Mouse (Mus musculus) neural tube, embryonic 14.5 days (tissue): Measurements from ENCODE around the gene Hes1. TPM values are rescaled to one million over a fixed set of nuclear protein-coding genes. Genes with fewer than 3 reads are reported as not detected.

Experiments
- ATAC-seq: fragments of 200-750 bp; cut with Nextera tagmentation; 2 replicates; pipeline ENCODE4 v1.8.0; 2017; ENCODE audit warnings: low read depth, mild to moderate bottlenecking, moderate TSS enrichment, moderate library complexity
- H3K27ac ChIP-seq: fragments of 300-500 bp; sonication (generic); 2 replicates; pipeline ENCODE4 v1.5.1; 2014; ENCODE audit warnings: low read depth, mild to moderate bottlenecking, control low read depth, low read length, moderate library complexity, mixed read lengths
- H3K27me3 ChIP-seq: fragments of 300-500 bp; sonication (generic); 2 replicates; pipeline ENCODE4 v1.6.1; 2014; ENCODE audit warnings: low read length; ENCODE audit not compliant: control insufficient read depth, insufficient read depth
- H3K36me3 ChIP-seq: fragments of 300-500 bp; sonication (generic); 2 replicates; pipeline ENCODE4 v1.6.1; 2014; ENCODE audit warnings: low read length, mixed read lengths; ENCODE audit not compliant: control insufficient read depth, insufficient read depth
- H3K4me1 ChIP-seq: fragments of 300-500 bp; sonication (generic); 2 replicates; pipeline ENCODE4 v1.6.1; 2014; ENCODE audit warnings: low read length; ENCODE audit not compliant: control insufficient read depth, insufficient read depth
- H3K4me2 ChIP-seq: fragments of 300-500 bp; sonication (generic); 2 replicates; pipeline ENCODE4 v1.6.1; 2014; ENCODE audit warnings: mild to moderate bottlenecking, low read depth, low read length, control low read depth
- H3K4me3 ChIP-seq: fragments of 300-500 bp; sonication (generic); 2 replicates; pipeline ENCODE4 v1.5.1; 2014; ENCODE audit warnings: low read depth, low read length, control low read depth, mixed read lengths
- H3K9ac ChIP-seq: fragments of 300-500 bp; sonication (generic); replicated peaks from 2 replicates; pipeline ENCODE4 v1.6.1; 2014; ENCODE audit warnings: low read depth, mild to moderate bottlenecking, control low read depth, low read length, mixed read lengths
- H3K9me3 ChIP-seq: fragments of 300-500 bp; sonication (generic); 2 replicates; pipeline ENCODE4 v1.6.1; 2016; ENCODE audit warnings: low read length; ENCODE audit not compliant: control insufficient read depth
- WGBS: fragments of 180-500 bp; shearing (Covaris S2); extraction: QIAGEN DNeasy Blood & Tissue Kit; methylation state at CpG from one replicate; pipeline ENCODE4 v1.1.7; 2014; 5-methylcytosine and 5-hydroxymethylcytosine counted together
- polyA plus RNA-seq: library from polyadenylated mRNA; unstranded; fragments of >200 nt; fragmentation: Nextera tagmentation; extraction: Ambion mirVana; gene quantifications from 2 replicates; pipeline ENCODE4 v1.2.1, GENCODE M21; 2014

Gene Hes1
- polyA plus RNA-seq, 1 experiment from 2014 or later, result 8.1 TPM

DNA sequence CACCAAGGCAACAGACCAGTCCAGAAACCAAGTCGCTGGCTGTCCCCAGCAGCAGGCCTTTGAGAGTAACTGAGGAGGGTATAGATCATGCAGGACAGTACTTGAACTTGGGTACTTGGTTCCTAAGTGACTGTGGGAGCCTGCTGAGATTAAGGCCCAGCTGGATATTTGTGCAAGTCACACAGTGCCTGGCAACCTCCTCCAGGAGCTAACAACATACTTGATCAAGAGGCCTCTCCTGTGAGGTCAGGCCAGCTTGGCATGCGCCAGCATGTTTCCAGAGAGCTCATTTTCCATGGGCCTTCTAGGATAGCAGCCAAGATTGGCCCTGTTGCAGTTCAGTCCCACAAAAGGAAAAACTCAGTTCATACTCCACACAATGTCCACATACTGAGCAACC, 7.3 kb upstream of the Hes1 start:
- WGBS, result 63% methylated on average over 2 of the region's 2 CpGs
- 0 out of 2 replicates have a peak, but pooled peaks cover 7% of the 10 kb centered on the region for H3K4me1 ChIP-seq
- peak; percentile 64; the same call in 1 of the 2 replicates for ATAC-seq
- H3K27me3 ChIP-seq, result peaks cover 16% of the 10 kb centered on the region
- H3K36me3 ChIP-seq, result no peaks in the 10 kb centered on the region
- no peak overlapping the region for H3K9ac ChIP-seq
- no peak overlapping the region for H3K4me2 ChIP-seq
- H3K4me3 ChIP-seq, result no peak overlapping the region
- no peak overlapping the region for H3K27ac ChIP-seq
- no peaks in the 10 kb centered on the region for H3K9me3 ChIP-seq

DNA sequence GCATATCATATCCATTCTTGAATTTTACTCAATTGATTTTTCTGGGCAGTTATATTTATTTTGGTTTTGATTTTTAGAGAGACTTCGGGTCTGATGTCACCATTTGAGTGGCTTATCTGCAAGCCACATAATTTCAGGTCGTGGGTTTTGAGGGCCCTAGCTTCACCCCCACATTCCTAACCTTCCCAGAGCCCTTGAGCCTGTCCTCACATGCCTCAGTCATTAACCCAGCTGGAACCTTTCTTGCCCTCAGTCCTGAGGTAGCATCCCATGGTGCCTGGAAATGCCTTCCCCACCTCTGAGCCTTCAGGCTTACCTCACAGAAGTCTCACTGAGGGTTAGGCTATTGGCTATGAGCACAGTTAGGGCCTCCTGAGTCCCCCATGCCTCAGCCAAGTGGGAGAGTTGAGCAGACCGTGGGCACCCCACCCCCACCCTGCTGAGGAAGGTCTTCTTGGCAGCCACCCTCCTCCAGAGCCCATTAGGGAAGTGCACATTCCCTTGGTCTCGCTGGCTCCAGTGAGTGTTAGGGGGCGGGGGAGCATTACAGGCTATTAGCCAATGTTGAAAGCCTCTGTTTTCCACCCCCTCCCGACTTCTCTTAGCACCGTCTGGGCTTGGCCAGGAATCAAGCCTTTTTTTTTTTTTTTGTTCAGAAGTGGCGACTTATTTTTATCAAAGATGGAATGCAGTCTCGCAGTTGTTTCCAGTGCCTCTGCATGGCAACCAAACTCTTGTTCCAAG, 5.0 kb upstream of the Hes1 start:
- H3K9ac ChIP-seq, result no peak overlapping the region
- no peaks in the 10 kb centered on the region for H3K9me3 ChIP-seq
- no peaks in the 10 kb centered on the region for H3K36me3 ChIP-seq
- no peak for ATAC-seq
- H3K4me1 ChIP-seq, result 0 out of 2 replicates have a peak, but pooled peaks cover 7% of the 10 kb centered on the region
- no peak overlapping the region for H3K4me2 ChIP-seq
- no peak overlapping the region for H3K4me3 ChIP-seq
- peaks cover 13% of the 10 kb centered on the region for H3K27me3 ChIP-seq
- H3K27ac ChIP-seq, result no peak overlapping the region
- WGBS, result 18% methylated on average over 9 of the region's 9 CpGs

DNA sequence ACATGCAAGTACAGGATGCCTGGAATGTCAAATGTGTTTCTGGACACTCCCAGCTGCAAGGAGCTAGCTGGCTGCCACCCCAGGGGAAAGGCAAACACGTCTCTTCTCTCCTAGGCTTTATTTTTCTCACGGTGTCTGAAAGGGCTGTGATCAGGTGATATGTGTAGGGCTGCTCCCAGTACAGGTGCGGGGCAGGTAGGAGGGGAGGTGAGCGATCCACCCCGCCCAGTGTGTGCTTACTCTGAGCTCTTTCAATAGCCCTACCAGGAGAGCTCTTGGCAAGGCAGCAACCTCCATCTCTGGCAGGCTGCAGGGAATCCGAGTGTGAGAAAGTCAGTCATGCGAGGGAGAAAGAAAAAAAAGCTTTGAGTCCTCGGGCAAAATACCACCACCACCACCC, 3.8 kb upstream of the Hes1 start:
- Histone ChIP-seq H3K27me3 (peaks cover 10% of the 10 kb centered on the region), H3K9ac (no peak overlapping the region), H3K27ac (no peak overlapping the region), H3K4me1 (peaks cover 7% of the 10 kb centered on the region; the same call in 1 of the 2 replicates), H3K4me3 (no peak overlapping the region), H3K36me3 (no peaks in the 10 kb centered on the region), H3K9me3 (no peaks in the 10 kb centered on the region), H3K4me2 (0 out of 2 replicates have a peak overlapping the region, but pooled peaks have one; percentile 2)
- no peak for ATAC-seq
- WGBS, result 11% methylated on average over 8 of the region's 8 CpGs

DNA sequence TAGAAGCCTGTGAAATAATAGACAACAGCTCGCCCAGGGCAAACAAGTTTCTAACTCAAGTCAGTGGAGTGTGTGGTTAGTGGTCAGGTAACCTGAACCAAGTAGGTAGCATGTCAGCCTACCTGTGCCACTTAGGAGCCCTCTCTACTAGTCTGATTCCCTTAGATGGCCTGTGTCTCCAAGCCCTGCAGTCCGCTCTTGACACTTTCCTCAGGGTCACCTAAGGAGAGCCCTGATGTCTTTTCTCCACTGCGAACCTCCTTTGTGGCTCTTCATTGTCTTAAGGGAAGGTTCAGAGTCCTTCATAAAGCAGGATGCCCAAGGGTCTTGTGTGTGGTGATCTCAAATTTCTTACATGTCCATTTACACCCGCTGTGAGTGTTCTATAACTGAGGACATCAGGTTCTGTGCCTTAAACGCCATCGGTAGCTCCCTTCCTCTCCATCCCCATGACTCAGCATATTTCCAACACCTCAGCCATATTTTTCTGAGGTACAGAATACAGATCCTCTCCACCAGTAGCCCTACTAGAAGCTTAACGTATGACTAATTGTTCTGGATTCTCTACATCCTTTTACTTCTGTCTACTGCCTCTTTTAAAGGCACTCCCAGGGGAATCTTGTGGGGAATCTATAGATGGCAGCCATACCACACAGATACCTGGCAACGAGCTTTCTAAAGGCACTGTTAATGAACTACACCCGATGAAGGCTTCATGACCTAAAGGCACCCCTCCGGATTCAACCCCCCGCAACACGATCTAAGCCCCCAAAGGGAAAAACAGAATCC, 1.7 kb upstream of the Hes1 start:
- Histone ChIP-seq H3K9me3 (no peaks in the 10 kb centered on the region), H3K36me3 (no peaks in the 10 kb centered on the region), H3K27ac (no peak overlapping the region), H3K4me2 (peak overlapping the region; percentile 97), H3K9ac (no peak overlapping the region), H3K4me3 (peak overlapping the region; percentile 66; the same call in 1 of the 2 replicates), H3K4me1 (peaks cover 16% of the 10 kb centered on the region; the same call in 1 of the 2 replicates), H3K27me3 (peaks cover 13% of the 10 kb centered on the region)
- 20% methylated on average over 12 of the region's 12 CpGs for WGBS
- ATAC-seq, result no peak

DNA sequence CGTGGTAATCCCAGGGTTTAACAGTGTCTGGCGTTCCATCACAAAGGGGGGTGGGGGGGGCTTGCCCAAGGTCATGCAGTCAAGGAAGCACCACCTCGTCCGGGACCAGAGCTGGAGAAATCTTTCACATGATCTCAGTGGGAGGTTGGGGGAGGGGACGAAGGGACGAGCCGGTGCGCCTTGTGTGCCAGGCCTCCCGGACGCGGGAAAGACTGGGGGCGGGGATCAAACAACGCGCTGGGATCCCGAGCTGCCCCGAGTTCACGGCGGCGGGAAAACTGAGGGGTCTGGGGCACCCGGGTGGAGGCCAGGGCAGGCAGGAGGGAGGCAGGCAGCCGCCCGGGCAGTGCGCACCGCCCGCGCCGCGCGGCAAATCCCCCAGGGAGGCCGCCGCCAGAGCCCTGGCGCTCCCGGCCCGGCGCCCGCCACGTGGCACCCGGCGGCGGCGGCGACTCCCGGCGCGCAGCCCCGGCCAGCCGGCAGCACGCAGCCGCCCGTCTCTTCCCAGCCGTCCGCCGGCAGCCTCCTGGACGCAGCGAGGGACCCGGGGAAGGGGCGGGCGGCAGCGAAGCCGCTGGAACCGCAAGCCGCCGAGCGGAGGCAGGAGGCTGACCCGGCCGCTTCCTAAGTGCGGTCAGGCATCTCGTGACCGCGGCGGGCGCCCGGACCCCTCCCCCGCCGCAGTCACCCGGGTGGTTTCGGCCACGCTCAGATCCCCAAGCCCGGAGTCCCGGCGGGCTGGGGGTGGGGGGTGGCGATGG, 883 bp upstream of the Hes1 start:
- Histone ChIP-seq H3K27me3 (peaks cover 13% of the 10 kb centered on the region), H3K4me2 (peak overlapping the region; percentile 97), H3K4me3 (peak overlapping the region; percentile 66), H3K36me3 (no peaks in the 10 kb centered on the region), H3K27ac (peak overlapping the region; percentile 89), H3K4me1 (peaks cover 18% of the 10 kb centered on the region; the same call in 1 of the 2 replicates), H3K9ac (peak overlapping the region; percentile 80), H3K9me3 (no peaks in the 10 kb centered on the region)
- peak; percentile 26 for ATAC-seq
- WGBS, result under 1% methylated on average over 70 of the region's 82 CpGs

DNA sequence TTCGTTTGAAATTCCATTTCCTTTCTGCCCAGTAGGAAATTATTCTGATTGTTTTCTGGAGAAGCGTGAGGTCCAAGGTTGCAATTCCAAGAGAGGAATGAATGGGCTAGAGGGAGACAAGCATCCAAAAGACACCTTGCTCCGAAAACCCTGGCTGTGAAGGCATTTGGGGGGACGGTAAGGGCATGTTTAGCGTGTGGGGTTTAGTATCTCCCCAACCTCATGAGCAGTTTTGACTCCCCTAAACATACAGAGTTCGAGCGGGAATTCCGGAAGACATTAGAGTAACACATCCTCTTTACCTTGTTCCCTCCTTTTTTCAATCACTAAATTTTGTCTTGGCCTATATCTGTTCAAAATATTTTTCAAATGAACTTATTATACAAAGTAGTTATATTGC, 429 bp downstream of the Hes1 start:
- Histone ChIP-seq H3K4me2 (peak overlapping the region; percentile 97), H3K4me1 (peaks cover 23% of the 10 kb centered on the region; the same call in 1 of the 2 replicates), H3K4me3 (peak overlapping the region; percentile 66), H3K27ac (peak overlapping the region; percentile 89), H3K9me3 (no peaks in the 10 kb centered on the region), H3K9ac (peak overlapping the region; percentile 80), H3K27me3 (peaks cover 13% of the 10 kb centered on the region), H3K36me3 (no peaks in the 10 kb centered on the region)
- no peak for ATAC-seq
- WGBS, result 1% methylated on average over 8 of the region's 8 CpGs

DNA sequence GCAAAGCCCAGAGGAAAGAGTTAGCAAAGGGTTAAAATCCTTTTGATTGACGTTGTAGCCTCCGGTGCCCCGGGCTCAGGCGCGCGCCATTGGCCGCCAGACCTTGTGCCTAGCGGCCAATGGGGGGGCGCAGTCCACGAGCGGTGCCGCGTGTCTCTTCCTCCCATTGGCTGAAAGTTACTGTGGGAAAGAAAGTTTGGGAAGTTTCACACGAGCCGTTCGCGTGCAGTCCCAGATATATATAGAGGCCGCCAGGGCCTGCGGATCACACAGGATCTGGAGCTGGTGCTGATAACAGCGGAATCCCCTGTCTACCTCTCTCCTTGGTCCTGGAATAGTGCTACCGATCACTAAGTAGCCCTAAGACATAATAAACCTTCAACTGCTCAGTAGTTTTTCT, 893 bp downstream of the Hes1 start:
- H3K4me3 ChIP-seq, result peak overlapping the region; percentile 52
- H3K27me3 ChIP-seq, result peaks cover 13% of the 10 kb centered on the region
- H3K4me1 ChIP-seq, result peaks cover 22% of the 10 kb centered on the region; the same call in 1 of the 2 replicates
- no peak overlapping the region for H3K27ac ChIP-seq
- peak overlapping the region; percentile 97 for H3K4me2 ChIP-seq
- no peaks in the 10 kb centered on the region for H3K36me3 ChIP-seq
- WGBS, result under 1% methylated on average over 21 of the region's 21 CpGs
- peak; percentile 59 for ATAC-seq
- H3K9me3 ChIP-seq, result no peaks in the 10 kb centered on the region
- no peak overlapping the region; the same call in 1 of the 2 replicates for H3K9ac ChIP-seq

DNA sequence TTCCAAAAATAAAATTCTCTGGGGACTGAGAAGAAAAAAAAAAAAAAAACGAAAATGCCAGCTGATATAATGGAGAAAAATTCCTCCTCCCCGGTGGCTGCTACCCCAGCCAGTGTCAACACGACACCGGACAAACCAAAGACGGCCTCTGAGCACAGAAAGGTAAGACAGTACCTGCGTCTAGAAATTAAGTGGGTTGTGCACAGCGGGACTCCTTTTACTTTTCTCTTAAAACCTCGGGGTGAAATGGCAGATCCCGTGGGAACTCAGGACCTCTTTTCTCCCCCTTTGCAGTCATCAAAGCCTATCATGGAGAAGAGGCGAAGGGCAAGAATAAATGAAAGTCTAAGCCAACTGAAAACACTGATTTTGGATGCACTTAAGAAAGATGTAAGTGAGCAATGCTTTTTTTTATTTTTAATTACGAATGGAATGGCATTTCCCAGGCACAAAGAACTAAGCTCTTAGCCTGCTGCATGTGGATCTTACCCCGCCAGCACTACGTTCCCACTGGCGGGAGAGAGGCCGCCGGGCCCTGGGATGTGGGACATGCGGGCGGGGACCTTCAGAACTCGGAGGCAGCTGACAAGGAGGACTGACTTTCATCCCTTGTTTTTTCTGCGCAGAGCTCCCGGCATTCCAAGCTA, 1.5 kb downstream of the Hes1 start:
- Histone ChIP-seq H3K27me3 (peaks cover 9% of the 10 kb centered on the region), H3K36me3 (no peaks in the 10 kb centered on the region), H3K4me3 (peak overlapping the region; percentile 52), H3K9me3 (no peaks in the 10 kb centered on the region), H3K27ac (peak overlapping the region; percentile 73), H3K4me1 (peaks cover 19% of the 10 kb centered on the region; the same call in 1 of the 2 replicates), H3K9ac (peak overlapping the region; percentile 45), H3K4me2 (peak overlapping the region; percentile 97)
- no peak for ATAC-seq
- under 1% methylated on average over 21 of the region's 21 CpGs for WGBS
